Mouse (Mus musculus) hindbrain, embryonic 15.5 days (tissue): Measurements from ENCODE around the gene Kremen1. TPM values are rescaled to one million over a fixed set of nuclear protein-coding genes. Genes with fewer than 3 reads are reported as not detected.

ENCODE experiments used
- ATAC-seq: fragments of 200-750 bp; cut with Nextera tagmentation; 2 replicates; pipeline ENCODE4 v1.8.0; 2017; ENCODE audit warnings: low read depth, moderate number of reproducible peaks, moderate TSS enrichment; ENCODE audit not compliant: low FRiP score
- H3K27ac ChIP-seq: fragments of 300-500 bp; sonication (generic); replicated peaks from 2 replicates; pipeline ENCODE4 v1.5.1; 2015; ENCODE audit warnings: mild to moderate bottlenecking, inconsistent platforms
- H3K27me3 ChIP-seq: fragments of 300-500 bp; sonication (generic); 2 replicates; pipeline ENCODE4 v1.6.1; 2015; ENCODE audit warnings: control low read depth, inconsistent platforms
- H3K36me3 ChIP-seq: fragments of 300-500 bp; sonication (generic); 2 replicates; pipeline ENCODE4 v1.6.1; 2015; ENCODE audit warnings: control low read depth, inconsistent platforms
- H3K4me1 ChIP-seq: fragments of 300-500 bp; sonication (generic); replicated peaks from 2 replicates; pipeline ENCODE4 v1.6.1; 2015; ENCODE audit warnings: control low read depth, inconsistent platforms
- H3K4me2 ChIP-seq: fragments of 300-500 bp; sonication (generic); 2 replicates; pipeline ENCODE4 v1.6.1; 2015; ENCODE audit warnings: moderate library complexity, mild to moderate bottlenecking, inconsistent platforms
- H3K4me3 ChIP-seq: fragments of 300-500 bp; sonication (generic); 2 replicates; pipeline ENCODE4 v1.5.1; 2015; ENCODE audit warnings: mild to moderate bottlenecking, inconsistent platforms
- H3K9ac ChIP-seq: fragments of 300-500 bp; sonication (generic); 2 replicates; pipeline ENCODE4 v1.6.1; 2015; ENCODE audit warnings: inconsistent platforms
- H3K9me3 ChIP-seq: fragments of 300-500 bp; sonication (generic); 2 replicates; pipeline ENCODE4 v1.6.1; 2016; ENCODE audit warnings: control low read depth, inconsistent platforms
- WGBS: fragments of 180-500 bp; shearing (Covaris S2); methylation state at CpG from one replicate; pipeline ENCODE4 v1.1.7; 2015; 5-methylcytosine and 5-hydroxymethylcytosine counted together
- polyA plus RNA-seq: library from polyadenylated mRNA; unstranded; fragments of >200 nt; fragmentation: Nextera tagmentation; extraction: Ambion mirVana; gene quantifications from 2 replicates; pipeline ENCODE4 v1.2.1, GENCODE M21; 2015

The Kremen1 gene
- polyA plus RNA-seq, 1 experiment from 2014 or later = 5.6 TPM

DNA sequence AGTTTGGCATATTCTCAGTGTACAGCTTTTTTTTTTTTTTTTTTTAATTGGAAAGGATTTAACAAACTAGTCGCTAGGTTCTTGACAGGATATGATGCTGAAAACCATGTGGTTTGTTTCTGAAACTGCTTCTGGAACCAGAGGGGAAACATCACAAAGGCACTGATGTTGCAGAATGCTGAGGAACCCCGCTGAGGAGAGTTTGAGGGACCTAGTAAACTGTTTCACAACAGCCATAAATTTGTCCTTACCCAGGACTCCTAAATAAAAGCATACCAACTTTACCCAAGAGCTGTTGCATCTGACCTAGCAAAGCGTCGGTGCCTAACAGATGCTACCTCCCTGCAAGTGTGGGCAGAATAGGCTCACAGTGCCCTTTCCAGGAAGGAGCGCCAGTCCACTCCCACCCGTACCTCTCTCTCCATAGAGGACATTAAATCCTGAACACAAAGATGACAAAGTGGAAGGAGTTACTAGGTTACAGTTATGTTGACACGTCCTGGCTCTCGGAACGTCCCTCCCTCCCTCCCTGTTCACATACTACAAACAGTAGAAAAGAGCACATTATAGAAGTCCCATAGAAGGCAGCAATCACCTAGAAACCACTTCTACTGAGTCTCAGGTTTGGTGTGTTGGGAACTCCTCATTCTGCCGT lies 1.3 kb downstream of the Kremen1 start:
- 51% methylated on average over 10 of the region's 10 CpGs for WGBS

DNA sequence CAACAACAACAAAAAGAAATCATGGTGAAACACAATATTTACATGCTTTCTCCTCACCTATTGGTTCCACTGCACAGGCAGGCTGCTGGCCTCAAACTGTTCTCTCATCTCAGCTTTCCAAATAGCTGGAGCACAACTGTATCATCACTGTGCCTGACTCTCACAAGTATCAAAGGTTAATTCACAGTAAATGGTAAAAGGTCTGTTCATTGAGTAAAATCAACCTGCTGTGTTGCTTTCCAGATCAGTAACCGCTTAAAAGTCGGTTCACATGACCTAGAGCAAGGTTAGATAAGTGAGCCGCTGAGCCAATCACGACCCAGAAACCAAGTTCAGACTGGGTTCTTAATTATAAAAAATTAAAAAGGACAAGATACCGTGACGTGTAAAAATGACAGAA lies 3.3 kb downstream of the Kremen1 start:
- no peak overlapping the region for H3K4me3 ChIP-seq
- no peaks in the 10 kb centered on the region for H3K9me3 ChIP-seq
- WGBS = 97% methylated on average over 6 of the region's 6 CpGs
- no peak overlapping the region for H3K9ac ChIP-seq
- H3K4me2 ChIP-seq = no peak overlapping the region
- no peak for ATAC-seq
- no peaks in the 10 kb centered on the region for H3K27me3 ChIP-seq
- no peak overlapping the region for H3K27ac ChIP-seq
- H3K4me1 ChIP-seq = peaks cover 35% of the 10 kb centered on the region
- no peaks in the 10 kb centered on the region for H3K36me3 ChIP-seq

More for the DNA sequence above, 1.3 kb downstream of the Kremen1 start:
- no peaks in the 10 kb centered on the region for H3K9me3 ChIP-seq
- H3K9ac ChIP-seq = no peak overlapping the region
- no peak for ATAC-seq
- peak overlapping the region; percentile 77 for H3K4me2 ChIP-seq
- peaks cover 28% of the 10 kb centered on the region for H3K4me1 ChIP-seq
- H3K27ac ChIP-seq = no peak overlapping the region
- H3K4me3 ChIP-seq = peak overlapping the region; percentile 82
- no peaks in the 10 kb centered on the region for H3K27me3 ChIP-seq
- no peaks in the 10 kb centered on the region for H3K36me3 ChIP-seq

DNA sequence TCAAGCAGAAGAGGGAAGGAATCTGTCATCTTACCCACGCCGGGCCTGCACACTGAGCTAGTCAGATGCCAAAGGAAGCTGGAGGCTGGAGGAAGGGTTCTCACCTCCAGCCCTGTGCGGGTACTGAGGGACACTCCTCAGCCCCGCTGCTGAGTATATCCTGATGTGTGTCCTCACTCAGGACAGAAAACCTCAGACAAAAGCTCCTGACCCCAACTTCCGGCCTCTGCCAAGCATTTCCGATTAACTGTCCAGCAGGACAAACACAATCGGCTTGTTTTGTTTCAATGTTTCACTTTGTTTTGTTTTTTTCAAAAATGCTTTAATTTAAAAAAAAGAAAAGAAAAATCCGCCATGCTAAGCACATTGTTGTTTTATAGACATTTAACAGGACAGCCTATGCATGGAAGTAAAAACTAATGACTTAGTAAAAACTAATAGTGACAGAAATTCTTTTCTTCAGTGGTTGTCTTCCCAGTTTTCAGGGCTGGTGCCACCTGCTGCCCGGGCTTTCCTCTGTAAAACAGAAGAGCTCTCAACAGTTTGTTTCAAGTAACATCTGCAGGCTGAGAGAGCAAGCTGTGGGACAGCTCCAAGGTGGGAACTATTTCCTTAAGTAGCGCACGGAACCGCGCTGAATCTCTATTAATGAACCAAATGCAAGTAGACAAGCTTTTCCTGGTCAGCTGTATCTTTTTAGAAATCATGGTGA lies 4.1 kb downstream of the Kremen1 start:
- Histone ChIP-seq H3K9me3 (no peaks in the 10 kb centered on the region), H3K4me2 (no peak overlapping the region), H3K9ac (no peak overlapping the region), H3K36me3 (no peaks in the 10 kb centered on the region), H3K4me3 (no peak overlapping the region), H3K4me1 (peaks cover 35% of the 10 kb centered on the region), H3K27ac (no peak overlapping the region), H3K27me3 (no peaks in the 10 kb centered on the region)
- WGBS = 83% methylated on average over 13 of the region's 13 CpGs
- ATAC-seq = no peak

DNA sequence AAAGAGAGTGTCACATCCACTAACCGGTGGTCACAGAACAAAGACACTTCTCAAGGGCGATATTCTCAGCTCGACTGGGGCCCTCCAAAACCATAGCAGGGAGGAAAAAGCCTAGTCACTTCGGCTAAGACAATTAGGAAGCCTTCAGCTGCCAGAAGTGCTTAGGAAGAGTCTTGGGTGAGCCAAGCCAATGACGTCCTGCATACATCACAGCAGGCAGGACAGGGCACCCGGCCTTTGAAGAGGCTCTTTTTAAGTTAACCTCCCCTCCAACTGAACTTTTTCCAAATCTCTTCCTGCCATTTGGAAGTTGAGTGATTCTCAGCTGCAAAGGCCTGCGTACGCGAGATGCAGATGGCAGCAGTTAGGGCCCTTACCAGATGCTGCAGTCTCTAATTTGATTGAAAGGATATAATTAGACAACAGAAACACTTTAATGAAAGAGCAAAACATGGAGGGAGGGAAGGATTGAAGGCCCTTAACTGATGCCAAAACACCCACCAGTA lies 5.8 kb downstream of the Kremen1 start:
- Histone ChIP-seq H3K36me3 (no peaks in the 10 kb centered on the region), H3K4me2 (no peak overlapping the region), H3K9me3 (no peaks in the 10 kb centered on the region), H3K4me1 (peaks cover 30% of the 10 kb centered on the region), H3K4me3 (no peak overlapping the region), H3K9ac (no peak overlapping the region), H3K27me3 (no peaks in the 10 kb centered on the region), H3K27ac (peak overlapping the region; percentile 54)
- no peak for ATAC-seq
- WGBS = 22% methylated on average over 9 of the region's 9 CpGs

DNA sequence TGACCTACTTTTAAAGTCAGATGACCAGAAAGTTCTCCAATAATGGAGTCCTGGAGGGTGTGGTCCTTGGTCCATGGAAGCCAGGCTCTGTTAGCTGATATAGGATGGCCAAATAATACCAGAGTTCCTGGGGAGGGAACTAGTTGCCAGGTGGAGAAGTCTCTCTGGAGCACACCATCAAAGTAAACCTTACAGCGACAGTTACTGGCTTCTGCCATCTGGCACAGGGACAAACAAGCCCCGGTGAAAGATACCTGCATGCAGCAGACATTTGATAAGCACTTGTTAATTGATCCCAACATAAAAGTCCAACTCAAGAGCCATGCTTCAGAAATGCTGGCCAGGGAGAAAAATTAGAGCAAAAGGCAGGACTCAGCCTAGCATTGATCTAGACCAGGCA lies 7.3 kb downstream of the Kremen1 start:
- Histone ChIP-seq H3K27ac (no peak overlapping the region), H3K9me3 (no peaks in the 10 kb centered on the region), H3K36me3 (no peaks in the 10 kb centered on the region), H3K4me3 (no peak overlapping the region), H3K4me1 (peaks cover 23% of the 10 kb centered on the region), H3K27me3 (no peaks in the 10 kb centered on the region), H3K4me2 (no peak overlapping the region), H3K9ac (no peak overlapping the region)
- no peak for ATAC-seq
- WGBS = 68% methylated on average over 2 of the region's 2 CpGs

DNA sequence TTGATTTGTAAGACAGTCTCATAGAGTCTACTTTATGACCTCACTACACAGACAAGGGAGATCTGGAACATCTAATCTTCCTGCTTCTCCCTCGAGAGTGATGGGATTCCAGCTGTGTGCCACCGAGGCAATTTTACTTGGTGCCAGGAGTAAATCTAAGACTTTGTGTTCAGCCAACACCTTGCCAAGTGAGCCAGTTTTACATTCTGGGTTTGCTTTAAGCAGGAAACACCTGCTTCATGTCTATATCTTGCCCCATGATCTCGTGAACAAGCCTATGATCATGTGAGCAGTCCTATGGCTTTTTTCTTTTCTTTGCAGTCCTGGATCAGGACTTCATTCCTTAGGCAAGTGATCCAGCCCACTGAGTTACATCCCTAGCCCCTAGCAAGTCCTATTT lies 7.8 kb downstream of the Kremen1 start:
- H3K4me1 ChIP-seq = peaks cover 23% of the 10 kb centered on the region

DNA sequence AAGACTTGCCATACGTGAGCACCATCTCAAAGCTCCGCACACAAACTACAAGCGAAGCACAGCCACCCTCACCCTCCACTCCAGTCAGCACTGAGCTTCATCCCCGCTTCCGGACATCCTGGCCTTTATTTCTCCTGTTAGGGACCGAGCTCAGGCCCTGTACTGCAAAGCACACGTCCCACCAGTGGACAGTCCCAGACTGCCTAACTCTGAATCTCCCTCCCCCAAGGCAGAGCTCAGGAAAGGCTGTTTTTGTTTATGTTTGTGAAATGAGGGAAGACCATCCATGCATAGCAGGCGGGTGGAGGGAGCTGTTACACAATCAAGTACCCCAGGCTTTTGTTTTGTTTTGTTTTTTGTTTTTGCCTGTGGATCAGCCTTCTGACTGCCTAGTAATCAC lies 8.6 kb downstream of the Kremen1 start:
- H3K36me3 ChIP-seq = no peaks in the 10 kb centered on the region
- H3K4me1 ChIP-seq = peaks cover 23% of the 10 kb centered on the region
- ATAC-seq = no peak
- H3K9ac ChIP-seq = no peak overlapping the region
- H3K9me3 ChIP-seq = no peaks in the 10 kb centered on the region
- no peak overlapping the region for H3K27ac ChIP-seq
- WGBS = 83% methylated on average over 8 of the region's 8 CpGs
- no peak overlapping the region for H3K4me2 ChIP-seq
- H3K27me3 ChIP-seq = no peaks in the 10 kb centered on the region
- no peak overlapping the region for H3K4me3 ChIP-seq

More for the DNA sequence above, 7.8 kb downstream of the Kremen1 start:
- no peak for ATAC-seq
- H3K27me3 ChIP-seq = no peaks in the 10 kb centered on the region
- H3K9me3 ChIP-seq = no peaks in the 10 kb centered on the region
- H3K36me3 ChIP-seq = no peaks in the 10 kb centered on the region
- H3K4me2 ChIP-seq = no peak overlapping the region
- H3K9ac ChIP-seq = no peak overlapping the region
- no peak overlapping the region for H3K27ac ChIP-seq
- WGBS = 65% methylated on average over 3 of the region's 3 CpGs
- no peak overlapping the region for H3K4me3 ChIP-seq

DNA sequence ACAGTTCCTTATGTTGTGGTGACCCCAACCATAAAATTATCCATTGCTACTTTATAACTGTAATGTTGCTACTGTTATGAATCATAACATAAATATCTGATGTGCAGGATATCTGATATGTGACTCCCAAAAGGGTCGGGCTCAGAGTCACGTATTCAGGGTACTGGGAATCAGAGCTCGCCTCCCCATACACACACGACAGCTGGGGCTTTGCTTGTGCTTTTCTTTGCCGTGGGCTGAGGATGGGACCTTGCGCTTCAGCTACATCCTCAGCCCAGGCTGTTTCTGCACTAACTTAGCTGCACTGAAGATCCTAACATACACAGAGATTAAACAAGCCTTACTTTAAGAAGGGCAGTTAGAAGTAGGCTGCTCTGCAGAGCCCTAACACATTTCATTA lies 10.2 kb downstream of the Kremen1 start:
- ATAC-seq = no peak
- no peak overlapping the region for H3K4me2 ChIP-seq
- no peaks in the 10 kb centered on the region for H3K9me3 ChIP-seq
- H3K27me3 ChIP-seq = no peaks in the 10 kb centered on the region
- no peak overlapping the region for H3K9ac ChIP-seq
- 68% methylated on average over 6 of the region's 6 CpGs for WGBS
- no peaks in the 10 kb centered on the region for H3K36me3 ChIP-seq
- H3K4me3 ChIP-seq = no peak overlapping the region
- H3K27ac ChIP-seq = no peak overlapping the region
- peaks cover 14% of the 10 kb centered on the region for H3K4me1 ChIP-seq

DNA sequence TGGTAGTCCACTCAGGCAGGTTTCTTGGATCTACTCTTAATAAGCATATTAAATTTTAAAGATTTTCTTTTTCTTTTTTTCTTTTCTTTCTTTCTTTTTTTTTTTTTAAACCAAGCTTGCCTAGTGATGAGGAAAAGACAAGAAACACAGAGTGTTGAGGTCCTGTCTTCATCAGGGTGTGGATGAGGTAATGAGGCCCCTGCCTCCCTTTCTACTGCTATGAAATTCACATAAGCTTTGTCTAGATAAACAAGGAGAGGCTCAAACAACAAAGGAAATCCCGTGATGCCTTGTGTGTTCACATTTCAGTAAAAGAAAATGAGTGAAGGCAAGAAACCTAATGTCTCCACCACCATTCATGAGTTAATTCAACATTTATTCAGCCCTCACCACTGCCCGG lies 13.2 kb downstream of the Kremen1 start:
- no peaks in the 10 kb centered on the region for H3K36me3 ChIP-seq
- WGBS = 13% methylated on average over 2 of the region's 2 CpGs
- H3K27ac ChIP-seq = no peak overlapping the region
- H3K9ac ChIP-seq = no peak overlapping the region
- no peaks in the 10 kb centered on the region for H3K9me3 ChIP-seq
- no peaks in the 10 kb centered on the region for H3K27me3 ChIP-seq
- H3K4me1 ChIP-seq = no peaks in the 10 kb centered on the region; the same call in 1 of the 2 replicates
- no peak overlapping the region for H3K4me2 ChIP-seq
- ATAC-seq = no peak
- no peak overlapping the region for H3K4me3 ChIP-seq

DNA sequence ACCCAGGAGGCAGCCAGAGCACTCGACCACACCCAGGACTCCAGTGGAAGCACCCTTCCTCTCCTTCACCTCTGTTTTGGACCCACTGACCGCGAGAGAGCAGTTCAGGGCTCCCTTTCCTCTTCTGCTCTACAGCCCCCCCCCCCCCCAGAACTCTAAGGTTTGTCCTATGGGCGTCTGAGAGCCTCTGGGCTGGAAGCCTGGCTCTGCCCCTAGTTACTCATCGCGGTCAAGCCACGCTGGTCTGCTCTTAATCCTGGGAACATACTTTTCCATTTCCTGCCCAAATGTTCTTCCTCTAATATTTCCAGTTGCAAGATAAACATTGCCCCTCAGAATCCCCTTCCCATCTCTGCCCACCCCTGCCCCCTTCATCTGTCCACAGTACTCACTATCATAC lies 15.9 kb downstream of the Kremen1 start:
- no peak overlapping the region for H3K4me2 ChIP-seq

DNA sequence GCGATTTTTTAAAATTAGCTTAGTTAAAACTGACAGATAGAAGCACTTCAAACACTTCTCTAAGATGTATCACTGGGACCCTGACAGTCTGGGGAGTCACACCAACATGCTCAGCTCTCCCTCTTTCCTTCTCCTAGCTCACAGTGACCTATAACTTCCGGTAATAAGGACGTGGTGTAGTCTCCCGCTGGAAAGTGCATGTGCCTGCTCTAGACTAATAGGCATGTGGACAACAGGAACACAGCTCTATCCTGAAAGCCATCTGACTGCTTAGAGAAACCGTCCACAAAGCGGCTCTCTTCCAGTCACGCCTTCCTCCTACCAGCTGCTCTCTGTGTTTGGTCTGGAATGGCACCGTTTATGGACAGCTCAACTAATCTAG lies 16.6 kb downstream of the Kremen1 start:
- H3K9me3 ChIP-seq = no peaks in the 10 kb centered on the region
- WGBS = 66% methylated on average over 8 of the region's 8 CpGs
- H3K4me1 ChIP-seq = peaks cover 5% of the 10 kb centered on the region
- no peak overlapping the region for H3K9ac ChIP-seq
- H3K27me3 ChIP-seq = no peaks in the 10 kb centered on the region
- H3K4me3 ChIP-seq = no peak overlapping the region
- no peaks in the 10 kb centered on the region for H3K36me3 ChIP-seq
- 0 out of 2 replicates have a peak overlapping the region, but pooled peaks have one; percentile 30 for H3K27ac ChIP-seq
- ATAC-seq = no peak
- H3K4me2 ChIP-seq = no peak overlapping the region

More for the DNA sequence above, 15.9 kb downstream of the Kremen1 start:
- WGBS = 92% methylated on average over 7 of the region's 7 CpGs
- no peaks in the 10 kb centered on the region; the same call in 1 of the 2 replicates for H3K4me1 ChIP-seq
- H3K27me3 ChIP-seq = no peaks in the 10 kb centered on the region
- ATAC-seq = no peak
- no peaks in the 10 kb centered on the region for H3K9me3 ChIP-seq
- no peak overlapping the region for H3K4me3 ChIP-seq
- H3K36me3 ChIP-seq = no peaks in the 10 kb centered on the region
- H3K9ac ChIP-seq = no peak overlapping the region
- no peak overlapping the region for H3K27ac ChIP-seq
